Mouse (Mus musculus) heart, embryonic 16.5 days (tissue): ENCODE measurements around the gene Tmigd1. TPM values are rescaled to one million over a fixed set of nuclear protein-coding genes. Genes with fewer than 3 reads are reported as not detected.

Experiments used
- ATAC-seq: fragments of 200-750 bp; cut with Nextera tagmentation; replicated peaks from 2 replicates; pipeline ENCODE4 v1.8.0; 2017; ENCODE audit warnings: moderate number of reproducible peaks; ENCODE audit not compliant: insufficient read depth, low FRiP score; ENCODE audit errors: extremely low read depth
- H3K27ac ChIP-seq: fragments of 300-500 bp; sonication (generic); 2 replicates; pipeline ENCODE4 v1.5.1; 2014; ENCODE audit warnings: mild to moderate bottlenecking, low read length, control low read depth, moderate library complexity
- H3K27me3 ChIP-seq: fragments of 300-500 bp; sonication (generic); 2 replicates; pipeline ENCODE4 v1.6.1; 2014; ENCODE audit warnings: low read length, mixed read lengths; ENCODE audit not compliant: control insufficient read depth, insufficient read depth
- H3K36me3 ChIP-seq: fragments of 300-500 bp; sonication (generic); 2 replicates; pipeline ENCODE4 v1.6.1; 2014; ENCODE audit not compliant: control insufficient read depth, insufficient read depth
- H3K4me1 ChIP-seq: fragments of 300-500 bp; sonication (generic); 2 replicates; pipeline ENCODE4 v1.6.1; 2014; ENCODE audit warnings: low read length, mixed read lengths; ENCODE audit not compliant: control insufficient read depth, insufficient read depth
- H3K4me2 ChIP-seq: fragments of 300-500 bp; sonication (generic); 2 replicates; pipeline ENCODE4 v1.6.1; 2014; ENCODE audit warnings: low read depth, mild to moderate bottlenecking, control low read depth, low read length
- H3K4me3 ChIP-seq: fragments of 300-500 bp; sonication (generic); 2 replicates; pipeline ENCODE4 v1.5.1; 2014; ENCODE audit warnings: mild to moderate bottlenecking, control low read depth, low read length
- H3K9ac ChIP-seq: fragments of 300-500 bp; sonication (generic); 2 replicates; pipeline ENCODE4 v1.6.1; 2014; ENCODE audit warnings: low read length, control low read depth
- H3K9me3 ChIP-seq: fragments of 300-500 bp; sonication (generic); replicated peaks from 2 replicates; pipeline ENCODE4 v1.6.1; 2016; ENCODE audit warnings: low read length; ENCODE audit not compliant: control insufficient read depth
- WGBS: fragments of 180-500 bp; shearing (Covaris S2); extraction: QIAGEN DNeasy Blood & Tissue Kit; methylation state at CpG from one replicate; pipeline ENCODE4 v1.1.7; 2014; 5-methylcytosine and 5-hydroxymethylcytosine counted together
- polyA plus RNA-seq: library from polyadenylated mRNA; unstranded; fragments of >200 nt; fragmentation: Nextera tagmentation; extraction: Ambion mirVana; gene quantifications from 2 replicates; pipeline ENCODE4 v1.2.1, GENCODE M21; 2015

The Tmigd1 gene
- polyA plus RNA-seq: 0.21 and 2.7 TPM in 2 replicates

GRCm38 (mm10) chr11:76901579-76902361 lies at the start of gene Tmigd1:
TSS of gene Tmigd1 (plus strand) at chr11:76902159.
- no peaks in the 10 kb centered on the region for H3K4me1 ChIP-seq
- H3K27me3 ChIP-seq: no peaks in the 10 kb centered on the region
- no peak within 1 kb of the TSS for H3K9ac ChIP-seq
- no peak within 1 kb of the TSS for H3K27ac ChIP-seq
- no peak within 1 kb of the TSS for H3K4me3 ChIP-seq
- H3K4me2 ChIP-seq: no peak within 1 kb of the TSS
- WGBS: 64% methylated on average over 7 of the region's 7 CpGs
- ATAC-seq: no peak
- H3K9me3 ChIP-seq: no peaks in the 10 kb centered on the region
- H3K36me3 ChIP-seq: no peaks in the 10 kb centered on the region

- Histone ChIP-seq H3K9me3 (peaks cover 4% of the 10 kb centered on the region; the same call in 1 of the 2 replicates), H3K4me1 (peaks cover 20% of the 10 kb centered on the region), H3K4me2 (no peak overlapping the region), H3K27me3 (no peaks in the 10 kb centered on the region), H3K36me3 (no peaks in the 10 kb centered on the region), H3K9ac (no peak overlapping the region), H3K4me3 (no peak overlapping the region), H3K27ac (no peak overlapping the region)
- no peak for ATAC-seq
- WGBS: 67% methylated on average over 17 of the region's 17 CpGs
Measured at GRCm38 (mm10) chr11:76854475-76855341, 47.3 kb upstream of the Tmigd1 start.

DNA sequence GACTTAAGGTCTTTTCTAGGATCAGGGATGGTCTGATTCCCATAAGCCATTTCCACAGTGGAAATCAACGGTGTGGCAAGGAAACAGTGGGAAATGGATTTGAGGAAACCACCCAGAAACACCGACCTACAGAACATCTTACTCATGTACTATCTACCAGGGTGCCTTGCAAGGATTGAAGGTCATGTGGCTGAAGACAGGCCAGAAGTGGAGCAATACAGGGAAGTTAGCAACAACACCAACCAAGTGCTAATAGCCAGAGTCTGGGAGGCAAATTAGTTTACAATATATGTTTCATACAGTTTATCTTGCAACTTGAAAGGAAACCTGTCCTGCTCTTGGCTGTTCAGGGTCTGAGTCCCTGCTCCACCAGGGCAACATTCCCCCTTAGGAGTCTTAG lies 45.4 kb upstream of the Tmigd1 start:
- H3K27me3 ChIP-seq: no peaks in the 10 kb centered on the region
- no peak overlapping the region for H3K4me2 ChIP-seq
- H3K36me3 ChIP-seq: no peaks in the 10 kb centered on the region
- 84% methylated on average over 2 of the region's 2 CpGs for WGBS
- no peak overlapping the region for H3K9ac ChIP-seq
- no peak for ATAC-seq
- no peak overlapping the region for H3K4me3 ChIP-seq
- H3K4me1 ChIP-seq: peaks cover 33% of the 10 kb centered on the region
- no peaks in the 10 kb centered on the region; the same call in 1 of the 2 replicates for H3K9me3 ChIP-seq
- peak overlapping the region; percentile 66 for H3K27ac ChIP-seq

GRCm38 (mm10) chr11:76857111-76857510 lies 44.8 kb upstream of the Tmigd1 start:
- no peak for ATAC-seq
- 27% methylated on average over 7 of the region's 7 CpGs for WGBS
- Histone ChIP-seq H3K4me3 (no peak overlapping the region), H3K4me2 (no peak overlapping the region), H3K27ac (peak overlapping the region; percentile 66), H3K9me3 (0 out of 2 replicates have a peak, but pooled peaks cover 2% of the 10 kb centered on the region), H3K9ac (no peak overlapping the region), H3K36me3 (no peaks in the 10 kb centered on the region), H3K4me1 (peaks cover 33% of the 10 kb centered on the region), H3K27me3 (no peaks in the 10 kb centered on the region)

DNA sequence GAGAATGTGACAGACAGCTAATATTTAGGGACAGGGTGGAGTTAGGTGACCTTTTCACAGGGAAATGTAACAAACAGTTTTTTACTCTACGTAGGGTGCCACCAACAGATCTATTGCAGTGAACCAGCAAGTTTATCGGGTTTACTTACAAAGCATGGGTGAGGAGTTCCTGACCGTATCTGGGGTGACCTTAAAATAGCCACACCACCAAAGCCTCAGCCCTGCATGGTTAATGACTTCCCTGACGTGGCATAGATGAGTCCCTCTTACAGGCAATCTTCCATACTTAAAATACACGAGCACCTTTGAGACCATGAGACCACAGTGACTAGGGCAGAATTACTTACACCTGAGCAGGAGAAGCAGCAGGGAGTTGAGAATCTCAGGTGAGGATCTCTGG lies 43.2 kb upstream of the Tmigd1 start:
- H3K9me3 ChIP-seq: 0 out of 2 replicates have a peak, but pooled peaks cover 2% of the 10 kb centered on the region
- H3K4me3 ChIP-seq: no peak overlapping the region
- H3K27ac ChIP-seq: peak overlapping the region; percentile 62
- no peaks in the 10 kb centered on the region for H3K27me3 ChIP-seq
- H3K4me2 ChIP-seq: peak overlapping the region; percentile 37; the same call in 1 of the 2 replicates
- H3K4me1 ChIP-seq: peaks cover 33% of the 10 kb centered on the region
- H3K36me3 ChIP-seq: no peaks in the 10 kb centered on the region
- ATAC-seq: peak; percentile 72; the same call in 1 of the 2 replicates
- WGBS: 32% methylated on average over 5 of the region's 5 CpGs
- peak overlapping the region; percentile 46 for H3K9ac ChIP-seq

GRCm38 (mm10) chr11:76859261-76859660 lies 42.7 kb upstream of the Tmigd1 start:
- 0 out of 2 replicates have a peak, but pooled peaks cover 2% of the 10 kb centered on the region for H3K9me3 ChIP-seq
- H3K27ac ChIP-seq: peak overlapping the region; percentile 62
- peak overlapping the region; percentile 37; the same call in 1 of the 2 replicates for H3K4me2 ChIP-seq
- WGBS: 43% methylated on average over 5 of the region's 5 CpGs
- no peak overlapping the region for H3K9ac ChIP-seq
- H3K4me1 ChIP-seq: peaks cover 33% of the 10 kb centered on the region
- no peaks in the 10 kb centered on the region for H3K36me3 ChIP-seq
- no peak for ATAC-seq
- no peak overlapping the region for H3K4me3 ChIP-seq
- H3K27me3 ChIP-seq: no peaks in the 10 kb centered on the region

DNA sequence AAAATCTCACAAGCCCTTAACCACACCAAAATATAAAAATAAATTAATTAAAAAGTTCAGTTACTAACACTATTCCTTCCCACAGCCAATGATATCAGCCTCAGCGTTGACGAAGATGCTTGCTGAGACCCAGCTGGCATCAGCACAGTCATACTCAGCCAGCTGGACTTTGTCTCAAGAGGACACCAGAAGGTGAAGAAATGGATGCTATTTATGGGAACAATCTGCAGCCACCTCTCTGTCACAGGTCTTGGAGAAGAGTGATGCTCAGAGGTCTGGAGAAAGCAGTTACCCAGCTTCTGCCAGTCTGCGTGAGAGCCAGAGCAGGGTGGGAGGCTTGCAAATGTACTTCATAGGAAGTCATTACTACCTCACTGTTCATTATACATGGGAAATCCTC lies 40.8 kb upstream of the Tmigd1 start:
- no peak overlapping the region for H3K9ac ChIP-seq
- ATAC-seq: peak; percentile 58
- H3K4me1 ChIP-seq: peaks cover 28% of the 10 kb centered on the region
- no peak overlapping the region for H3K4me2 ChIP-seq
- H3K27me3 ChIP-seq: no peaks in the 10 kb centered on the region
- H3K4me3 ChIP-seq: no peak overlapping the region
- H3K9me3 ChIP-seq: 0 out of 2 replicates have a peak, but pooled peaks cover 2% of the 10 kb centered on the region
- WGBS: 44% methylated on average over 3 of the region's 3 CpGs
- peak overlapping the region; percentile 9; the same call in 1 of the 2 replicates for H3K27ac ChIP-seq
- no peaks in the 10 kb centered on the region for H3K36me3 ChIP-seq

GRCm38 (mm10) chr11:76872556-76873234 lies 29.3 kb upstream of the Tmigd1 start:
- Histone ChIP-seq H3K27ac (no peak overlapping the region), H3K4me1 (no peaks in the 10 kb centered on the region), H3K9me3 (no peaks in the 10 kb centered on the region), H3K27me3 (no peaks in the 10 kb centered on the region), H3K36me3 (no peaks in the 10 kb centered on the region), H3K4me3 (no peak overlapping the region), H3K9ac (no peak overlapping the region), H3K4me2 (no peak overlapping the region)
- WGBS: 68% methylated on average over 11 of the region's 11 CpGs
- ATAC-seq: no peak
